Mouse (Mus musculus): ENCODE results near the gene H2al1h.

DNA sequence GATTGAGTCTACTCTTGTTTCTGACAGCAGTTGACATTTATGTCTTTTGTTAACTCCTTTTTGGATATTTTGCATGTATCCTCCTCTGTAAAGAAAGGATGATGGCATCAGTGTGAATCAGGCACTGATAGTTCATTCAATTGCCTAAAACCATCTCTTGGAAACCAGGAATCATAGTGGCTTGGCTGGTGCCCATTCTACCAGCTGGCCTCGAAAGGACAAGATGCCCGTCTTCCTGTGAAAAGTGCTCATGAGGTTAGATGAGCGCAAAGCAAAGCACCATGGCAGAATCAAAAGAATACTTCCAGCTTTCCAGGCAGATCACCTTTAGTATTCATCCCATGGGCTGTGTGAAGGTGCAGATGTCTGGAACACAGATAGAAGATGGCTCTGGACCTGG, 25.5 kb downstream of the H2al1h start:
- TF ChIP-seq CTCF (IDR thresholded peaks at IDR 0.05; ENCODE audit: extremely low read depth, insufficient read depth, low read length), result no peak
- no peak for TF ChIP-seq POLR2A (IDR thresholded peaks at IDR 0.05; ENCODE audit: extremely low read depth, insufficient read depth, low read length)

Measured in cortical plate, adult 2 months (tissue).